Mouse (Mus musculus): ENCODE measurements at regions not wholly inside any gene's neighbourhood (a gene's known extent, or its start where the extent isn't known, plus 50 kb on each side); places are given as distances from the start of the nearest gene placed in this dataset.

DNA sequence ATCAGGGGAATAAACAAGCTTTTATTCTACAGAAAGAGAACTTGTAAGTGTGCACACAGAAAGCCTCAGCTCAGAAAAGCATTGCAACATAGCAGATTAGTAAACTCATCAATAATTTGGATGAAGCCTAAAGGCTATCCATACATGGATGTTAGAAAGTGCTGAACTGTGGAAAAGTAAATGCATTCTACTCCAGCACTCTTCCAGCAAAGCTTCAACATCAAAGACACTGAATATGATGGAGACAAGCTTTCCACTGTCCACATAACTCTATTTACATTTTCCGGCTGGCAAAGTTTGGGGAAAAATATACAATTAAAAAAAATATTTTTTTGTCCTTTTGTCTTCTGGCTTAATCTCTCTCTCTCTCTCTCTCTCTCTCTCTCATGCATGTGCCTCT, 69.7 kb downstream of the Slitrk6 start:
- H3K27ac ChIP-seq: no peak overlapping the region
- no peak for ATAC-seq (ENCODE audit: insufficient number of reproducible peaks, insufficient read depth, low FRiP score, low TSS enrichment, low read depth)
- H3K27me3 ChIP-seq: no peaks in the 10 kb centered on the region
- 71% methylated on average over 1 of the region's 1 CpGs for WGBS
- H3K4me1 ChIP-seq: no peaks in the 10 kb centered on the region
- no peak overlapping the region for H3K4me2 ChIP-seq
- no peaks in the 10 kb centered on the region for H3K36me3 ChIP-seq
- H3K9me3 ChIP-seq: no peaks in the 10 kb centered on the region
- no peak overlapping the region for H3K9ac ChIP-seq
- H3K4me3 ChIP-seq: no peak overlapping the region

DNA sequence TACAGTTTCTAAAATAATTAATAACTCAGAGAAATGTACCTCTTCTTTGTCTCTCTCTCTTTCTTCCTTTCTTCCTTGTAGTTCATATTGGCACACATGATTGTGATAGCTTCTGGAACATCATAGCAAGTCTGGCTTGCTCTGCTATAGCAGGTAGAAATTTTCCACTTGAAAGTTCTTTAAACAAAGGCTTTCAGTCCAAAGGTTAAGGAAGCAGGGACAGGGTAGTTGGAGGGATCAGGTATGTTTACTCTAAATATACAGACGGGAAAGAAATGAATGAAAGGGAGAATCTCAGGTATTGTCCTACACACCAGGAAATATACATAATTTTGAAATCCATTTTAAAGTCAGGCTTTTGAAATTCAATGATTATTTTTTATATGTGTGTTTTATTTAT, 75.2 kb downstream of the Slitrk6 start:
- no peak overlapping the region for H3K27ac ChIP-seq
- H3K27me3 ChIP-seq: no peaks in the 10 kb centered on the region
- no peaks in the 10 kb centered on the region for H3K36me3 ChIP-seq
- no peaks in the 10 kb centered on the region for H3K9me3 ChIP-seq
- no peaks in the 10 kb centered on the region for H3K4me1 ChIP-seq
- H3K9ac ChIP-seq: no peak overlapping the region
- 81% methylated on average over 1 of the region's 1 CpGs for WGBS
- no peak for ATAC-seq (ENCODE audit: insufficient number of reproducible peaks, insufficient read depth, low FRiP score, low TSS enrichment, low read depth)
- no peak overlapping the region for H3K4me3 ChIP-seq
- H3K4me2 ChIP-seq: no peak overlapping the region

DNA sequence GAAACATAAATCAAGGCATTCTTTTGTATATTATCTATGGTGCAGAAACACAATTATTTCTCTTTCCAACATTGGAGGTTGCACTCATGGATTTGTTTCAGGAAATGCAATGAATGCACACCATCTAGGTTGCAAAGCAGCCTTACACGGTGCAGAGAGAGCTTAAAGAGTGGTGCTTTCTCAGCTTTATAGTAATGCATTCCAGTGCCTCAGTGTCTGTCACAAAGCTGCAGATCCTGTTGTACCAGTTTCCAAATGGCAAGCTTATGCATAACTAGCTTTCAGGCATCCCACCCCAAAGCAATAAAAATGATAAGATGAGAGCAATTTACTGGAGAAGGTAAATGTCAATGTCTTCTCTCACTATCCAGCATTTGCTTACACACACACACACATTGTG, 89.2 kb downstream of the Slitrk6 start:
- Histone ChIP-seq H3K4me3 (no peak overlapping the region), H3K4me1 (no peaks in the 10 kb centered on the region), H3K27ac (no peak overlapping the region), H3K9me3 (no peaks in the 10 kb centered on the region), H3K4me2 (no peak overlapping the region), H3K36me3 (no peaks in the 10 kb centered on the region), H3K27me3 (no peaks in the 10 kb centered on the region), H3K9ac (no peak overlapping the region)
- ATAC-seq (ENCODE audit: insufficient number of reproducible peaks, insufficient read depth, low FRiP score, low TSS enrichment, low read depth): 0 out of 2 replicates have a peak, but pooled peaks have one; percentile 32
- 50% methylated on average over 1 of the region's 1 CpGs for WGBS

DNA sequence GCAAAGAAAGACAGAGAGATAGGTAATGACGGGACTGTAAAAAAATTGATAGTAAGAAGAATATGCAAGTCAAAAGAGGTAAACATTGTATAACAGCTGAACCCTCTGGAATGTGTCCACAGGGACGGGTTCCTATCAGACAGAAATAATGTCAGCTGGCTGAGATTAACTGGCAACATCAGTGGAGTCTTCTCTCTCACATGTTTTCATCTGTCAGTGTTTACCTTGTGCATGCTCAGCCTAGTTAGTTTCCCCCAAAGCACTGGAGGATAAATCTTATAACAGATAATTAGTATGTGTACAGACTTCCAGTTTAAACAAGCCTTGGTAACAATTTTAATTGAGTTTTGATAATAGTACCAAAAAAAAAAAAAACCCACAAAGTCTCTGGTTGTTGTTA, 91.7 kb downstream of the Slitrk6 start:
- H3K4me2 ChIP-seq: no peak overlapping the region
- H3K4me3 ChIP-seq: no peak overlapping the region
- H3K27me3 ChIP-seq: no peaks in the 10 kb centered on the region
- 0 out of 2 replicates have a peak, but pooled peaks cover 3% of the 10 kb centered on the region for H3K9me3 ChIP-seq
- 48% methylated on average over 2 of the region's 2 CpGs for WGBS
- no peak overlapping the region for H3K27ac ChIP-seq
- no peak overlapping the region for H3K9ac ChIP-seq
- no peaks in the 10 kb centered on the region for H3K4me1 ChIP-seq
- no peak for ATAC-seq (ENCODE audit: insufficient number of reproducible peaks, insufficient read depth, low FRiP score, low TSS enrichment, low read depth)
- H3K36me3 ChIP-seq: no peaks in the 10 kb centered on the region

DNA sequence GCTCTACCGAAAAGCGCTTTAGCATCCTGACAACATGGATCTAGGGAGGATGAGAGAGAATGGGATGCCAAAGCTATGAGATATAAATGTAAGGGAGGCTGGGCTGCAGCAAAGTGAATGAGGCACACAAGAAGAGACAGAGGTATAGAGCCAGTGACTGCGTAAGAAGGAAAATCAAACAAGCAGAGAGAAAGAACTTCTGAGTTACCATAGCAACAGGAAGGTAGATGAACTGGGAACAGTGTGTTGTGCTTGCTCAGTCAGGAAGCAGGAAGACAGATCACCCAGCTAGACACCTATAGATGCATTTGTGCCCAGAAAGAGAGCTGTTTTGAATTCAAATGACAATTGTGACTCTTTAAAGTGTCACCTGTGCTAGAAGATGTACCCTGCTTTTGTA, 120.8 kb downstream of the Slitrk6 start:
- 88% methylated on average over 3 of the region's 3 CpGs for WGBS
- Histone ChIP-seq H3K9ac (no peak overlapping the region), H3K9me3 (no peaks in the 10 kb centered on the region), H3K27me3 (no peaks in the 10 kb centered on the region), H3K36me3 (no peaks in the 10 kb centered on the region), H3K4me1 (no peaks in the 10 kb centered on the region), H3K4me3 (no peak overlapping the region), H3K4me2 (no peak overlapping the region), H3K27ac (no peak overlapping the region)
- no peak for ATAC-seq (ENCODE audit: insufficient number of reproducible peaks, insufficient read depth, low FRiP score, low TSS enrichment, low read depth)

DNA sequence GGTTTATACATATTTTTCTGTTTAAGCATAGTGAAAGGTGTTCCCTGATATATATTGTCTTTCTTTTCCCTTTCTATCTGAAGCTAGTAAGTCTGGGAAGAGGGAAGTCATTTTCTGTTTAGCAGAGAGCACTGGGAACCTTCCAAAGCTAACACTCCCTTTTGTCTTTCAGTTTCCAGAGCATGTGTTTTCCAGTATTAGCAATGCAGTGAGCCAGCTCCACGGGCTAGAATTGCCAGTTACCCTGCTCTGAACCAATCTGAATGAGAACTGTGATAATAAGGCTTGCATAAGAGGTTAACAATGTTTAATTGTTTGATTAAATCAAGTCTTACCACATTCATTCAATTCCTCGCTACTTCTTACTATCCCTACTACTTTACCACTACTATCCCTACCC, 131.2 kb downstream of the Slitrk6 start:
- Histone ChIP-seq H3K27ac (no peak overlapping the region), H3K9me3 (no peaks in the 10 kb centered on the region), H3K27me3 (no peaks in the 10 kb centered on the region), H3K9ac (no peak overlapping the region), H3K4me2 (no peak overlapping the region), H3K4me3 (no peak overlapping the region), H3K36me3 (no peaks in the 10 kb centered on the region), H3K4me1 (no peaks in the 10 kb centered on the region)
- WGBS: 34% methylated on average over 2 of the region's 2 CpGs
- no peak for ATAC-seq (ENCODE audit: insufficient number of reproducible peaks, insufficient read depth, low FRiP score, low TSS enrichment, low read depth)

DNA sequence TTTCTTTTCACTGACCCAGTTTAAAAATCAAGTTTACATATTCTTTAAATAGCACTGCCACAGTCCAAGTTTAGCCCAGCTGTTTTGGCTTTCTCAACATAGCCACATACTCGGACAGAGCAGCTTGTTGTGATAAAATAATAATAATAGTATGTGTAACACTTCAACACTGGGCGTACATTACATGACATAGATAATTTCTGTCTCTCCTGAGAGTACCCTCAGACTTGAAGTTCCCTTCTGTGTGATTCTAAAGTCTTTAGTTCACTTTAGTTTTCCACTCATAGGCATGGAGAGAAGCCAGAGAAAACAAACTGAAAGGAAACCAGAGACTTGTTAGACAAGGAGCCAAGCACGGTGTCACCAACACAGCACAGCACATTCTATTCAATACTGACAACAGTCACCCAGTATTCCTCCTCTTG, 136.4 kb downstream of the Slitrk6 start:
- WGBS: 41% methylated on average over 3 of the region's 3 CpGs
- Histone ChIP-seq H3K4me2 (no peak overlapping the region), H3K4me1 (no peaks in the 10 kb centered on the region), H3K9ac (no peak overlapping the region), H3K9me3 (no peaks in the 10 kb centered on the region), H3K27me3 (no peaks in the 10 kb centered on the region), H3K27ac (no peak overlapping the region), H3K36me3 (no peaks in the 10 kb centered on the region), H3K4me3 (no peak overlapping the region)
- ATAC-seq (ENCODE audit: insufficient number of reproducible peaks, insufficient read depth, low FRiP score, low TSS enrichment, low read depth): no peak

DNA sequence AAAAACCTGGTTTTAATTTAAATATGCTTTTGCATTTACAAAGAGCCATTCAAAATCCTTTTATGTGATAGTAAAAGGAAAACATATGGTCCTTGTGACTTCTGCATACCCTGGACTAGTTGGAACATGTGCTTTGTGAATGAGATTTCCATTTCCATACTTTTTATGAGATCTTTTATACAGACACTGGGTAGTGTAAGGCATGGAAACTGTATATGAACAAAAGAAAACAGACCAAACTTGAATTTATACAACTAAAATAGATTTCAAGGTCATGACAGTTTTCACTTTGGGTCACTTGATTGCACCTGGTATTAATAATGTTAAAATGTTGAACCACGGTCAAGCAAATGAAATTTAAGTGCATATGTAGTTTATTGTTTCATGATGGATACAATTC, 138.5 kb downstream of the Slitrk6 start:
- no peaks in the 10 kb centered on the region for H3K27me3 ChIP-seq
- no peak for ATAC-seq (ENCODE audit: insufficient number of reproducible peaks, insufficient read depth, low FRiP score, low TSS enrichment, low read depth)

DNA sequence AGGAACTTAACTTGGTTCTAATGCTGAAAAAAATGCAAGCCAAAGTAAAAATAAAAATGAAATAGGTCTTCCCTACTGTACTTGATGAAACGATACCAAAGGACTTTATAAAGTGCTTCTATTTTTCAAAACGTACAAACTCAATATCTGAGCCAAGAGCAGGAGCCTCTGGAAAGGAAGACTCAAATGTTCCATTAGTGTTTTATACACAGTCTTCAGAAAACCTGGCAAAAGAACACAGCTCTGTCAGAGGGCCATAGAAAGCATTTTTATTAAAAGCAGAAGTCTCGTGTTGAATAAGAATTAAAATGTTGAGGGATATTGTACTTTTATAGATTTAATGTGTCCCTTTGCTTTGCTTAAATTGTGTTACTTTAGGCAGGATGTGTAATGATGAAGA, 174.6 kb downstream of the Slitrk6 start:
- no peak overlapping the region for H3K27ac ChIP-seq
- no peak for ATAC-seq (ENCODE audit: insufficient number of reproducible peaks, insufficient read depth, low FRiP score, low TSS enrichment, low read depth)
- H3K4me2 ChIP-seq: no peak overlapping the region
- H3K9me3 ChIP-seq: no peaks in the 10 kb centered on the region
- no peaks in the 10 kb centered on the region for H3K27me3 ChIP-seq
- H3K9ac ChIP-seq: no peak overlapping the region
- 33% methylated on average over 3 of the region's 3 CpGs for WGBS
- H3K36me3 ChIP-seq: no peaks in the 10 kb centered on the region
- no peak overlapping the region for H3K4me3 ChIP-seq
- H3K4me1 ChIP-seq: no peaks in the 10 kb centered on the region

More for the DNA sequence above, 138.5 kb downstream of the Slitrk6 start:
- Histone ChIP-seq H3K4me2 (no peak overlapping the region), H3K9me3 (no peaks in the 10 kb centered on the region), H3K4me1 (no peaks in the 10 kb centered on the region), H3K36me3 (no peaks in the 10 kb centered on the region), H3K4me3 (no peak overlapping the region), H3K9ac (no peak overlapping the region), H3K27ac (no peak overlapping the region)
- WGBS: 20% methylated on average over 1 of the region's 1 CpGs

DNA sequence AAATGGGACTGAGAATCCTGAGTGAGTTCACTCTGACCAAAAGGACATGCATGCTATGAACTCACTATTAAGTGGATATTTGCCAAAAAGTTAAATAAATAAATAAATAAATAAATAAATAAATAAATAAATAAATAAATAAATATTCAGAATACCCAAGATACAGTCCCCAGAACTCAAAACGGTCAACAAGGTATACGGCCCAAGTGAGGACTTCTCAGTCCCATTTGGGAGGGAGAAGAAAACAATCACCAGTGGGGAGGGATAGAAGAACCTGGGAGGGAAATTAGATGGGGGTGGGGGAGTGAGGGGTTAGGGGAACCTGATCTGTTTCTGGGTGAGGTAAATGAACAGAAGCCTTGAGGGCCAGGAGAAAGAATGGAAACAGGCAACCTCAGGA, 184.2 kb downstream of the Slitrk6 start:
- Histone ChIP-seq H3K27me3 (no peaks in the 10 kb centered on the region), H3K9me3 (no peaks in the 10 kb centered on the region), H3K4me2 (no peak overlapping the region), H3K4me3 (no peak overlapping the region), H3K36me3 (no peaks in the 10 kb centered on the region), H3K27ac (no peak overlapping the region), H3K4me1 (no peaks in the 10 kb centered on the region), H3K9ac (no peak overlapping the region)
- no peak for ATAC-seq (ENCODE audit: insufficient number of reproducible peaks, insufficient read depth, low FRiP score, low TSS enrichment, low read depth)
- WGBS: 95% methylated on average over 2 of the region's 2 CpGs

DNA sequence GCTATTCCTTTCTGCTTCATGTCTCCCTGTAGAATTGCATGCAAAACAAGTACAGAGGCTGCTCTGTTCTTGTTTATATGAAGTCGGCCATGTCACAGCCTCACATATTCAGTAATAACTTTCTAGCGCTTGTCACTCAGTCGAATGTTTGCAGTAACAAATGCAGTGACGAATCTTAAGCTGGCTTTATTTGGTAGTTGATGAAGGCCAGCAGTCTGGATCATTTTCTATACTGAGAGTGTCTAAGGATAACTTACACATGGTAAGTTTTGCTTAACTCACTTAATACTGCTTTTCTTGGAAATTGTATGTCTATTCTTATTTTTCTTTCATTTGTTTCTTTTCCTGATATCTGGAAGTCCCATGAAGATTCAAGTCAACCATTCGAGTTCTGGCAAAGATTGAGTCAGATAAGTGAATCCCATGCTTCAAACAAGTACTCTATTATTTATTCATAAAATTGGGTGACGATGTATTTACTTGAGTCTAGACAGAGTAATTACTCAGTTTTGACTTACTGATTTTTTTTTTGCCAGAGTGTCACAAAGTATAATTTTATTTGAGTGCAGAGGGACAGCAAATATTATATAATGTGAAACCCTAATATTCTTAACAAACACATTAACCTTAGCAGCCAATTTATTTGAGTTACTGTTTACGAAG, 189.0 kb downstream of the Slitrk6 start:
- H3K27ac ChIP-seq: no peak overlapping the region
- WGBS: 65% methylated on average over 7 of the region's 7 CpGs
- H3K9ac ChIP-seq: no peak overlapping the region
- no peaks in the 10 kb centered on the region for H3K27me3 ChIP-seq
- no peaks in the 10 kb centered on the region for H3K4me1 ChIP-seq
- no peak for ATAC-seq (ENCODE audit: insufficient number of reproducible peaks, insufficient read depth, low FRiP score, low TSS enrichment, low read depth)
- no peak overlapping the region for H3K4me2 ChIP-seq
- no peaks in the 10 kb centered on the region for H3K36me3 ChIP-seq
- no peak overlapping the region for H3K4me3 ChIP-seq
- H3K9me3 ChIP-seq: no peaks in the 10 kb centered on the region

DNA sequence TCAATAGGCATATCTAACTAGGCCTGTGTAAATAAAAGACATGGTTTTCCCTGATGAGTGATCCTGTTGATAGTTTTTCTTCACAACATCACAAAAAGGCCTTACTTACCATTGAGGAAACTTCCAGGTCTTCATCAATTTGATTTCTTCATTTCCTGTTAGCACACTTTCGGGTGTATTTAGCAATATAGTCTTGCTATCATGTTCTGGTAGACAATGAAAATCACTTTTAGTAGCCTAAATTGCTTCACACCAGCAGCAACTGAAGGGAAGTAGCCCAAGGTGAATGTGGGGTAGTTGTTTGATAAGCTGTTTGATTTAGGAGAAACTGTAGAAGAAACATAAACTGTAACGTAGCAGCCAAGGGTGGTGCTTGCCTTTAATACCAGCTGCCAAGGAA, 190.3 kb downstream of the Slitrk6 start:
- WGBS: 83% methylated on average over 2 of the region's 2 CpGs
- H3K27ac ChIP-seq: no peak overlapping the region
- H3K4me1 ChIP-seq: no peaks in the 10 kb centered on the region
- no peaks in the 10 kb centered on the region for H3K36me3 ChIP-seq
- H3K4me3 ChIP-seq: no peak overlapping the region
- no peak overlapping the region for H3K9ac ChIP-seq
- no peak for ATAC-seq (ENCODE audit: insufficient number of reproducible peaks, insufficient read depth, low FRiP score, low TSS enrichment, low read depth)
- no peaks in the 10 kb centered on the region for H3K27me3 ChIP-seq
- H3K9me3 ChIP-seq: no peaks in the 10 kb centered on the region
- no peak overlapping the region for H3K4me2 ChIP-seq

Measured in embryonic facial prominence, embryonic 13.5 days (tissue).